Mouse (Mus musculus) kidney, embryonic 14.5 days (tissue): Measurements from ENCODE around the gene B230118H07Rik. TPM values are rescaled to one million over a fixed set of nuclear protein-coding genes. Genes with fewer than 3 reads are reported as not detected.
A peak's percentile ranks its signal among the peaks of the same experiment; 100 is the strongest.

Experiments
- ATAC-seq: fragments of 200-750 bp; cut with Nextera tagmentation; 2 replicates; pipeline ENCODE4 v1.8.0; 2017; ENCODE audit warnings: moderate number of reproducible peaks, mild to moderate bottlenecking, moderate TSS enrichment, moderate library complexity; ENCODE audit not compliant: low FRiP score, low TSS enrichment
- H3K27ac ChIP-seq: fragments of 300-500 bp; sonication (generic); 2 replicates; pipeline ENCODE4 v1.5.1; 2014; ENCODE audit warnings: low read depth, mild to moderate bottlenecking, low read length, moderate library complexity, mixed read lengths
- H3K27me3 ChIP-seq: fragments of 300-500 bp; sonication (generic); 2 replicates; pipeline ENCODE4 v1.6.1; 2014; ENCODE audit warnings: mild to moderate bottlenecking, low read length; ENCODE audit not compliant: control insufficient read depth, insufficient read depth
- H3K36me3 ChIP-seq: fragments of 300-500 bp; sonication (generic); 2 replicates; pipeline ENCODE4 v1.6.1; 2014; ENCODE audit warnings: low read length, mixed read lengths; ENCODE audit not compliant: control insufficient read depth, insufficient read depth
- H3K4me1 ChIP-seq: fragments of 300-500 bp; sonication (generic); 2 replicates; pipeline ENCODE4 v1.6.1; 2014; ENCODE audit warnings: low read length, mixed read lengths; ENCODE audit not compliant: control insufficient read depth, insufficient read depth
- H3K4me2 ChIP-seq: fragments of 300-500 bp; sonication (generic); replicated peaks from 2 replicates; pipeline ENCODE4 v1.6.1; 2014; ENCODE audit warnings: low read depth, mild to moderate bottlenecking, low read length
- H3K4me3 ChIP-seq: fragments of 300-500 bp; sonication (generic); 2 replicates; pipeline ENCODE4 v1.5.1; 2014; ENCODE audit warnings: mild to moderate bottlenecking, low read length
- H3K9ac ChIP-seq: fragments of 300-500 bp; sonication (generic); 2 replicates; pipeline ENCODE4 v1.6.1; 2014; ENCODE audit warnings: low read depth, mild to moderate bottlenecking, low read length, moderate library complexity
- H3K9me3 ChIP-seq: fragments of 300-500 bp; sonication (generic); 2 replicates; pipeline ENCODE4 v1.6.1; 2016; ENCODE audit warnings: low read length; ENCODE audit not compliant: control insufficient read depth
- WGBS: fragments of 180-500 bp; shearing (Covaris S2); extraction: QIAGEN DNeasy Blood & Tissue Kit; methylation state at CpG from one replicate; pipeline ENCODE4 v1.1.7; 2014; 5-methylcytosine and 5-hydroxymethylcytosine counted together
- polyA plus RNA-seq: library from polyadenylated mRNA; unstranded; fragments of >200 nt; fragmentation: Nextera tagmentation; extraction: Ambion mirVana; gene quantifications from 2 replicates; pipeline ENCODE4 v1.2.1, GENCODE M21; 2014

B230118H07Rik gene
- 60.6 and 83.0 TPM in 2 replicates for polyA plus RNA-seq

DNA sequence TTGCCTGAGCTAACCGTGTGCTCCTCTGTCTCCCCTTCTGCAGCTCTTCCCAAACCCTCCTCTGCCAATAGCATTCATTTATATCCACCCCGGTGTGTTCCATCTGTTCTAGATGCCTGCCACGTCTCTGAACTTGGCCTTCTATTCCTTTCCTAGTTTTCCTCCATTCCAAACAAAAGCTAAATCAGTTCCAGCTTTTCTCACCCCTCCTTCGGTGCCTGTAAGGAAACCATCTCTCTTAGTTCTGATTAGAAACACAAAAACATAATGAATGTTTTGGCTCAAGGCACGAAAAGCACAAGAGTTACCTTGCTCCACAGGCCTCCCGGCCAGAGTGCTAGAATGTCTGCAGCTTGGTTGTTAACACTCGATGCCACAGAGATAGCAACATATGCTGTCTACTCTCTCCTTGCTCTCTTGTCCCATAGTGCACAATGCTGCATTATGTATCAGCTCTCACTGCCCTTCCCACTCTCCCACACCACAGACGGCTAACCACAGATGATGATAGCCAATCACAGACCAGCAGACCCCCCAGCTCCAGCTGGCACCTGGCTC is at the start of gene B230118H07Rik, which contains the start of gene Rag1:
Gene B230118H07Rik, minus strand, starts transcription at position 419 of the 558 bp plus-strand sequence.
Gene Rag1, minus strand, starts transcription at position 388 of the 558 bp plus-strand sequence.
- Histone ChIP-seq H3K9me3 (no peaks in the 10 kb centered on the region), H3K27ac (no peak within 1 kb of the TSS), H3K27me3 (no peaks in the 10 kb centered on the region), H3K36me3 (no peaks in the 10 kb centered on the region), H3K4me3 (no peak within 1 kb of the TSS), H3K9ac (no peak within 1 kb of the TSS), H3K4me1 (no peaks in the 10 kb centered on the region), H3K4me2 (no peak within 1 kb of the TSS; the same call in 1 of the 2 replicates)
- ATAC-seq: no peak
- 47% methylated on average over 8 of the region's 8 CpGs for WGBS

DNA sequence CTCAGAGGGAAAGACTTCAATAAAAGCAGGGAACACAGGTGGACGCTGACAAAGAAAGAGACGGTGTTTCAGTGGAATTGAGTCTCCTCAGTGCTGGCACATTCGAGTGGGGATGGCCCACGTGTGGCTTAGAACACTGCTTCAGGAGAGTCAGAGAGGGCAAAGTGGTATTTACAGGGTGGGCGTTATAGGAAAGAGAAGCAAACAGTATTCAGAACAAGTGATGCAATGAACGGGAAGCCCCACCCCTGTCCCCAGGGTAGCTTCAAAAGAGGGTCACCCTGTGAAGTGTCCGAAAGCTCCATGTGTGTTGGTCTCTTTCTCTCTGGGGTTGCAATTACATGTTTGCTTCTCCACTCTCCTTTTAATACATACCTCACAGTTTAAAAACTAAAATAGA is 46.3 kb upstream of the B230118H07Rik start:
- Histone ChIP-seq H3K36me3 (peaks cover 30% of the 10 kb centered on the region), H3K4me3 (no peak overlapping the region), H3K27ac (no peak overlapping the region), H3K4me1 (no peaks in the 10 kb centered on the region), H3K4me2 (no peak overlapping the region), H3K9ac (no peak overlapping the region), H3K27me3 (no peaks in the 10 kb centered on the region), H3K9me3 (no peaks in the 10 kb centered on the region)
- ATAC-seq: no peak
- 89% methylated on average over 7 of the region's 7 CpGs for WGBS

DNA sequence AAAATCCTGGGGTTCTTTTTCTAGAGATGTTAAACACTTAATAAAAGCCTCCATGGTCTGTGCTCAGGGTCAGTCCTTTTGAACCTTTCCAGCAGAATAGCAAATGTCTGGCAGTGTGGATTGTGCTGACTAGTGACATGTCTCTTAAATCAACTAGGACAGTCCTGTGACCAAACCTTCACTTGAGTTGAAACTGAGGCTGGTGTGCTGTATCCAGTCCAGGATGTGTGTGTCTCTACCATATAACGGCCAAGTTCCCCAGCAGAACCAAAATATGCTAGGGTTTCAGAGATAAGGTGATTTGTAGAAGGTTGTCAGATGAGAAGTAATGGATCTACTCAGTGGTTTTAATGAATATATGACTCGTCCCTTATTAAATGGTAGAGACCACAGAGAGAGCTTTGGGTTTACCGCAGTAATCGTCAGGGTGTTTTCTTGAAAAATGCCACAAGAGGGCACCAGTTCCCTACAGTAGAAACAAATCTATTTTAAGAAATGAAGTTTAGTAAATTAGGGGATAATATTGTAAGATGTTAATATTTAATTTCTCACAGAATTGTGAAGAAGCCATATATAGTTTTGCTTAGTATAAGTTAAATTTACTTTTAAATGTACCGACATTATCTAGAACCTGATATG is 44.4 kb upstream of the B230118H07Rik start:
- Histone ChIP-seq H3K4me2 (no peak overlapping the region), H3K27me3 (no peaks in the 10 kb centered on the region), H3K9ac (no peak overlapping the region), H3K4me1 (no peaks in the 10 kb centered on the region), H3K36me3 (peaks cover 37% of the 10 kb centered on the region), H3K27ac (no peak overlapping the region), H3K9me3 (no peaks in the 10 kb centered on the region), H3K4me3 (no peak overlapping the region)
- no peak for ATAC-seq
- 66% methylated on average over 5 of the region's 5 CpGs for WGBS

DNA sequence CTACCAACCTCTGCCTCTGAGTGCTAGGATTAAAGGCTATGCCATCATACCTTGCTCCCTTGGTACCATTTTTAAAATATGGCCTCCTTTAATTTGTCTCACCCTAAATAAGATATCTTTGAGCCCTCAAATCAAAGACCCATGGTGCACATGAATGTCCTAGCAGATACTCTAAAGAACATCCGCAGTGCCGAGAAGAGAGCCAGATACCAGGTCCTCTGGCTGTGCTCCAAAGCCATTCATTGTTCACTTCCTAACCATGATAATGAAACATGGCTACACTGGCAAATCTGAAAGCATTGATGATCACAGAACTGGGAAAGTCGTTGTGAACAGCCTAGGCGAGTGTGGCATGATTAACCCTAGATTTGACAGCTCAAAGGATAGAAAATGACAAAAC is 43.7 kb upstream of the B230118H07Rik start:
- no peaks in the 10 kb centered on the region for H3K27me3 ChIP-seq
- no peaks in the 10 kb centered on the region for H3K4me1 ChIP-seq
- 76% methylated on average over 4 of the region's 4 CpGs for WGBS
- no peak overlapping the region for H3K27ac ChIP-seq
- no peak overlapping the region for H3K4me3 ChIP-seq
- no peak for ATAC-seq
- H3K9ac ChIP-seq: no peak overlapping the region
- peaks cover 34% of the 10 kb centered on the region for H3K36me3 ChIP-seq
- no peaks in the 10 kb centered on the region for H3K9me3 ChIP-seq
- H3K4me2 ChIP-seq: no peak overlapping the region

DNA sequence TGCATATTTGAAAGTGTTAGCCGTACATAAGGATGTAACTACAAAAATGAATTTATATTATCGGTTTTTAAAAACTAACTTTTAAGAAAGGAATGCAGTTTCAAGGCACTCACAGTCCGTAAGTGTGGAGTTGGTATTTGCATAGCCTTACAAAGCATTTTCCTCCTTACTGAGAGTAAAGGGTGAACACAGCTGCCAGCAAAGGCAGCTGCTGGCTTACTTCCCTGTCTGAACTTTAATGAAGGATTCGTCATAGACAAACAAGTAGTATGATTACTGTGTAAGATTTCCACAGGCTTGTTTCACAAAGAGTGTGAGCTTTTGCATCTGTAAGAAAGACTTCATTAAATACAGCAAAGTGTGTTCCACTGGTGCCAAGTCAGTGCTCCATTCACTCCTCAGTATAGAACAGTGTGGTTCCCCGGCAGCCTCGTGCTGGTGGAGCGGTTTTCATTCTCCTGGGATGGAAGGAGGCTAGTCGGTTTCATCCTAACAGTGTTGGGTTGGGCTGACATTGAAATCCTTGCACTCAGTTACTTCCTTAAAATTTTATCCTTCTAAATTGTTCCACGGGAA is 41.0 kb upstream of the B230118H07Rik start:
- WGBS: 94% methylated on average over 9 of the region's 9 CpGs
- Histone ChIP-seq H3K4me2 (no peak overlapping the region), H3K27ac (no peak overlapping the region), H3K9ac (no peak overlapping the region), H3K36me3 (peaks cover 30% of the 10 kb centered on the region; the same call in 1 of the 2 replicates), H3K4me3 (no peak overlapping the region), H3K27me3 (no peaks in the 10 kb centered on the region), H3K9me3 (no peaks in the 10 kb centered on the region), H3K4me1 (no peaks in the 10 kb centered on the region)
- ATAC-seq: no peak

DNA sequence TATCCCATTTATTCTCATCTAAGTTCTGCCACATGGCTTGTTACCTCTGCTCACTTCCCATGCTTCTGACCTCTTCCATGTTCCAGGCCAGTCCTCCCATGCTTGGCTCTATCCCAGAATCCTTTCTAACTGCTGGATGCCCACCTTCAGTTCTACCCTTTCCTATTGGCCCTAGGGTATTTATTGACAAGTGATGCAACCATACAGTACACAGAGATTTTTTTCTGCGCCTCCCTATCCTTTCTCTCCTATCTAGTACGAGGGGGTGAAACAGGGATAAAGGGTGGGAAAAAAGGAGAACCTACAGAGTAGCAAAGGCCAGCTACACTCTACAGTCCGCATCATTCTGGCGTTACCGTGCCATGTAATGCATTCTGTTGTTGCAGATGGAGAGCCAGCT is 38.7 kb upstream of the B230118H07Rik start:
- Histone ChIP-seq H3K9ac (no peak overlapping the region), H3K36me3 (peaks cover 42% of the 10 kb centered on the region; the same call in 1 of the 2 replicates), H3K4me2 (no peak overlapping the region), H3K9me3 (no peaks in the 10 kb centered on the region), H3K4me1 (no peaks in the 10 kb centered on the region), H3K27ac (no peak overlapping the region), H3K4me3 (no peak overlapping the region), H3K27me3 (no peaks in the 10 kb centered on the region)
- WGBS: 95% methylated on average over 5 of the region's 5 CpGs
- ATAC-seq: no peak

DNA sequence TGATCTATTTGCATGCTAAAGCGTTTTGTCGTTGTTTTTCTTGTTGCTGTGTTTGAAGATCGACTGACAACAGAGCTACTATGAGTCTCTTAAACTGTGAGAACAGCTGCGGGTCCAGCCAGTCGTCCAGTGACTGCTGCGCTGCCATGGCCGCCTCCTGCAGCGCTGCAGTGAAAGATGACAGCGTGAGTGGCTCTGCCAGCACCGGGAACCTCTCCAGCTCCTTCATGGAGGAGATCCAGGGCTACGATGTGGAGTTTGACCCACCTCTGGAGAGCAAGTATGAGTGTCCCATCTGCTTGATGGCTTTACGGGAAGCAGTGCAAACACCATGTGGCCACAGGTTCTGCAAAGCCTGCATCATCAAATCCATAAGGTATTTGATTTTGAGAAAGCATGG is 35.1 kb upstream of the B230118H07Rik start:
- no peaks in the 10 kb centered on the region for H3K27me3 ChIP-seq
- 0 out of 2 replicates have a peak, but pooled peaks cover 2% of the 10 kb centered on the region for H3K4me1 ChIP-seq
- H3K9ac ChIP-seq: no peak overlapping the region
- no peaks in the 10 kb centered on the region for H3K9me3 ChIP-seq
- no peak for ATAC-seq
- H3K4me3 ChIP-seq: no peak overlapping the region
- peaks cover 30% of the 10 kb centered on the region; the same call in 1 of the 2 replicates for H3K36me3 ChIP-seq
- H3K4me2 ChIP-seq: no peak overlapping the region
- WGBS: 94% methylated on average over 12 of the region's 12 CpGs
- H3K27ac ChIP-seq: no peak overlapping the region

DNA sequence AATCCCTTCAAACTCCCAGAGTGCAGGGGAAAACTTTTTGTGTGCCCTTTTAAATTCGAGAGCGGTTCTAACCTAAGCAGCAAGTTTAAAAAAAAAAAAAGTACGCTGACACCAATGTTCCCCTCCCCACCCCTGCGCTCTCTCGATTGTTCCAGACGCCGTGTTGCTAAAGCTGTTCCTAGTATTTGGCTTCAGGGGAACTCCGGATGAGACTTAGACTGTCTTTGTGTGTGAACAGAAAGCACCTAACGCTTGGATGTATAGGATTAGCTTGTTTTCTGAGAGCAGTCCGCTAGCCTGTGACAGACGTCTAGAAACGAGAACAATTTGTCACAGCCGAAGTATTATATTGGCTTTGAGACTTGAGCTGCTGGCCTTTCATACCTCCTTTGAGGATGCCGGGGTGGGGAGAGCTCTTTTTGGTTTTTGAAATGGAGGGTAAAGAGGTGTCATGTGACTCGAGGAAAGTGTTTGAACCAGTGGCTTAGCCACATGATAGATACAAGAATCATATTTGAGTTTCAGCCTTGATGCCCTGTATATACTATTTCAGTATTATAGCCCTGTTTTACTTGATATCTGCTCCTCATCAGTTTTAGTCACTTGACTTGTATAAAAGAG is 29.9 kb upstream of the B230118H07Rik start:
- Histone ChIP-seq H3K9me3 (no peaks in the 10 kb centered on the region), H3K9ac (peak overlapping the region; percentile 93), H3K36me3 (peaks cover 3% of the 10 kb centered on the region; the same call in 1 of the 2 replicates), H3K4me3 (peak overlapping the region; percentile 100), H3K4me1 (0 out of 2 replicates have a peak, but pooled peaks cover 5% of the 10 kb centered on the region), H3K27ac (no peak overlapping the region), H3K4me2 (peak overlapping the region; percentile 78), H3K27me3 (no peaks in the 10 kb centered on the region)
- 5% methylated on average over 15 of the region's 15 CpGs for WGBS
- ATAC-seq: no peak
